Mouse (Mus musculus) urinary bladder, postnatal 36 days (tissue): ENCODE results near the gene Coro2b.

Experiments used
- DNase-seq, 2 experiments: peaks; one replicate each; pipeline ENCODE4 v3.0.0; 2022; ENCODE audit warnings: low spot score in 2 of 2, mixed read lengths in 1 of 2

Gene Coro2b

DNA sequence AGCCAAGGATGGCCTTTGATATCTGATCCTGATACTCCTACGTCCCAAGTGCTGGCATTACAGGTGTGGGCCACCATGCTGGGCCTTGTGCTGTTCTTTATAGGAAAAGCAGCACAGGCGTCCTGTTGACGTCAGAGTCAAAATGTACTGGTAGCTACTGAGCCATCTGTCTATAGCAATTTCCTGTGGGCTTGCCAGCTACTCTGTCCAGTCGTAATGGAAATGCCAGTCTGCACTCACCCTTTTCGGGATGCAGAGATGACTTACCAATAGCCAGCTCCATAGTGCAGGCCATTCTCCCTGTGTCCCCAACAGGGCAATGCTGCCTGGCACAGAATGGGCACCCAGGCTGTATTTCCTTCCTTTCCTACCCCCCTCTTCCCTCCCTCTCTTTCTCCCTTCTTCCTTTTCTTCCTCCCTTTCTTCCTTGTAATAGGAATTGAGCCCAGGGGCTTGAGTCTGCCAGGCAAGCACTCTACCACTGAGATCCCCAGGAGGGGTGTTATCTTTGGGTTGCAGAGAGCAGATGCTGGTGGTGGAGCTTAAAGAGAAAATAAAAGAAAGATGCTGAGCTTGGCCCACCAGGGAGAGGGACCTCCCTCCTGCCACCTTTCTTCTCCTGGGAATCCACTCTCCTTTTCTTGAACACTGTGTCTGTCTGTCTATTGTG, 98.6 kb downstream of the Coro2b start:
- no peak for DNase-seq

DNA sequence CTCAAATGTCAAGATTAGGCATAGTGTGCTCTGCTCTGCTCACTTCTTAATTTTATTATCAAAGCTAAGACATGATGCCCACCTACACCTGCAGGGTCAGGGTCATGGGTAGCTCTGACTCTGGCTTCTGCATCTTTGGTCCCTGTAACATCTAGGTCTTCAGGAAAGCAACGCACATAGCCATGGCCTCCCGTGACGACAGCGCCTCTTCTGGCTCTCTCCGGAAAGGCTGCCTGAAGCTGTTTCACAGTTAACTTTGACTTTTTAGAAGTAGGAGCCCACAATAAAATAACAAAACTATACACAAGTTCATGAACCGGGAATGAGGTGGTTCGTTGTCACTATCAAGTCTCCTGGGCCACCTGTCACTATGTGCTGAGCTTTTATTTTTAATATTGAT, 99.4 kb downstream of the Coro2b start:
- DNase-seq = no peak

DNA sequence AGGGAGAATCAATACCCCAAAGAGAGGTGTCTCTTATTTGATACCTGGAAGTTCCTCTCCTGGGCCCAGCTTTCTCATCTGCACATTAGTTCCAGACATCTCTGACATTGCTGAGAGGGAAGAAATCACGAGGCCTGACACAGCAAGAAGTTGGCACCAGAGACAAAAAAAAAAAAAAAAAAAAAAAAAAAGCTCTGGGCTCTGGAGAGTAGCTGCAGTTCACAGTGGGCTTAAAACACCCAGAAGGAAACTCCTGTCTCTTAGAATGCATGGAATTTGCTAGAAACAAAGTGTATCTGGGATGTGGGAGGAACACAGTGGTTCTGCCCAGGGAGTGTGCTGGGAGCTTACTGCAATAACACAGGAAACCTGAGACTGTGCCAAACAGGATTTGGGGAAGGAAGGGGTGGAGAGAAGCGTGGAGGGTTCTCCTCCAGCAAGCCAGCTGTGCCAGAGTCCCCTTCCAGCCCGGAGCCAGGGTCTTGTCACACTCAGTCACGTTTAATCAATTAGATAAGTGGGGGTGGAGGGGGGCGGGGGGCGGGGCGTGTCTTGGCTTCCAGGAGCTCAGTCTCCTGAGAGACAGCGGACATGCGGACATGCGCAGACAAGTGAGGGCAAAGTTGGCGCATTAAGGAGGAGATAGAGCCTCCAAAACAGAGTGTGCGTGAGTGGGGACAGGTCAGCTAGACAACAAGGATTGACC, 101.1 kb downstream of the Coro2b start:
- DNase-seq = peak; percentile 51 to 77

DNA sequence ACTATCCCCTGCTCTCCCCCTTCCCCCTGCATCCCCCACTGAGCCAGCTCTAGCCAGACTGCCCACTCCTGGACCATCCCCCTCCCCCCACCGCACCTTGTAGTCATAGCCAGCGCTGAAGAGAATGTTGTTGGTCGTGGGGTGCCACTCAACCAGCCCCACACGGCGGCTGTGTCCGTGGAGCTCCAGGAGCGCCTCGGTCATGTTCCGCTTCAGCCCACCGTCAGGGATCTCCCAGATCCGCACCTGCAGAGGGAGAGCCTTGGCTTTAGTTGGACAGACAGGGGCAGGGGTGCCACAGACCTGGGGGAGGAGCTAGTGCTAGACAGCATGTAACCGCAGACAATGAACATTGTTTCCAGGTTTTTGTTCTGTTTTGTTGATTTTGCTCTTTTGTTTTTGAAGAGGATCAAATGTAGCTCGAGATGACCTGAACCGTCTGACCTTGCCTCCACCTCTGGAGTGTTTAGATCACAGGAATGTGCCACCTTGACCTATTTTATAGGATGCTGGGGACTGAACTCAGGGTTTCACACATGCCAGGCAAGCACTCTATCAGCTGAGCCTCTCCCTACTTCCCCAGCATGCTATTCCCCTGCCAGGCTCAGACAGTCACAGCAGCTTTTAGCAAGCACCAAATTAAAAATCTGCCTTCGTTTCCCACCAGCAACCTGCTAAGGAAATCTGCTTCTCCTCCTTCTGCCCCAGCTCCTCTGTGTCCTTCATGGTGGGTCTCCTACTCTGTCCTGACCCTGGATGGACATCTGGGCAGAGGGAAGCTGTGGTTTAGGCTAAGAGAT, 104.4 kb downstream of the Coro2b start:
- no peak for DNase-seq

DNA sequence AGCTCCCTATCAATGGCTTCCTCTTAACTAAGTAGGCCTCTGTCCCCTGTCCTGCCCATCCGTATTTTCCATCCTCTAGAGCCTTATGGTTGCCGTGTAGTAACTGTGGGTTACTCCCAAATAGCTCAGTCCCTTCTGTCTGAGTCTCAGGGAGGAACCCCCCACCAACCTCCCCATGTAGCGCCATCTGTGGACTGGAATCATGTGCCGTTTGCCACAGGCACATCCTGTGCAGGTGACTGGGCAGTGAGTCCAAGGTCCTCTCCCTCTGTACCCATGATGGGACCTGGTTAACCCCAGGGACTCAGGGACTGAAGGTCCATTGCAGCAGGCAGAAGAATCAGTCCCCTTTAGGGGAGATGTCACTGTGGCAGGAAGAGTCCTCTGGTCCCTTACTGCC, 106.1 kb downstream of the Coro2b start:
- DNase-seq = no peak

DNA sequence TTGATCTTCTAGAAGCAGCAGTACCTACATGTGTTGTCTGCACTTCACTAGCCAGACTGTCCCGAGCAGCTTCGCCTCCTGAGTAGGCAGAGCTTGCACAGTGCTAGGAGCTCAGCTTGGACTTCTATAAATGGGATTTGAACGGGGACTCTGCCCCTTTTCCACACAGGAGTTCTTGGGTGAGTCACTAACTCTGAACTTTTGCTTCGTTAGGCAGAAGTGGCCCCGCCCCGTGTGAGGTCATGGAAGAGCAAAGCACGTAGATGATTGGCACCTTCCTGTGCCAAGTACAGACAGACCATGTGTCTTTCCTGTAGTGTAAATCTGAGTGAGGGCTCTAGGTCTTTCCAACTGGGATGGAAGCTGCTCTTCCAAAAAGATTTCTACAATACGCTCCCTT, 109.8 kb downstream of the Coro2b start:
- DNase-seq = peak; percentile 53 to 66

DNA sequence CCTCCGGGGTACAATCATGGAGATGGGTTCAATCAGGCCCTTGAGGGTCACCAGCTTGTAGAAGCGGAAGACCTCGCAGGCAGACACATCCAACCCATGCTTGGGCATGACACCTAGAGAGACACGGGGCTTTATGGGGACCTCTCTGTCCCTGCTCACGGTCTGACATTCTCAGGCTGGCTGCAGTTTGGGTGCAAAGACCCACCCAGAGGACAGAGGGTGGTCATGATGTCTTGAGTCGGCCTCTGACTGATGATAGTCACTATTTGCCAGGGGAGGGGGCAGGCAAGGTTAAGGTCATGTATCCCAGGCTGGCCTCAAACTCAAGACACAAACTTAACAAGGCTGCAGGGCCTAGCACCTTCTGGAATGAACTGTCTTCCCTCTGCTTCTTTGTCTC, 110.3 kb downstream of the Coro2b start:
- DNase-seq = no peak

DNA sequence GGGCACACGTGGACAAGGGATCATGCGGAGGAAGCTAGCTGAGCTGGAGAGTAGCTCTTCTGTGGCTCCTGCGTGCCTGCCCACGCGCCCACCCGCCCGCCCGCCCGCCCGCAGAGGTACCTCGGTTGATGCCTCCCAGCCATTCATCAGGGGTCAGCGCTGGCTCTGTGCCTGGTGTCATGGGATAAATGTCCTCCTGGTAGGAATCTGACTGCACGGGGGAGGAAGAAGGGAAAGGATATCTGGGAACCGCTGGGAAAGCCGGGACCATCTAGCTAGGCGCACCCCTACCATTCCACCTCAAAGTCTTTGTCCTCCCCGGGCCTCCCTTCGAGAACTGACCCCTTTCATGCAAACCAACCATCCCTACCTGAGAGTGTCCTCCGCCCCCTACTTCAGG, 110.8 kb downstream of the Coro2b start:
- no peak for DNase-seq

DNA sequence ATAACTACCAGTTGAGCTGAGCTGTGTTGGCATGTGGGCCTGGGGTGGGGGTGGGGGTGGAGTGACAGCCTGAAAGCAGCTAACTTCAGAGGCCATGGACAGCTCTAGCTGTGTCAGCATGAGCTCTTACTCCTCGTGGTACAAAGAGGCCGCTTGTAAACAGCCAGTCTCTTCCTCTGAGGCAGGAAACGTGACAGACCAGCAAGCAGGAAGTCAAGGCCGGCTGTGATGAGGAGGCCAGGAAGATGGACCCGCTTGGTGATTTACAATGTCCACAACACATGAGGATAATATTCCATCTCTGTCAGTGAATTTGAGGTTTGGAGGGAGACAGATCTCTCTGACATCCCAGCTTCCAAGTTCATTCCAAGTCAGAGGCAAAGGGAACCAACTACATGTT, 111.6 kb downstream of the Coro2b start:
- no peak for DNase-seq

DNA sequence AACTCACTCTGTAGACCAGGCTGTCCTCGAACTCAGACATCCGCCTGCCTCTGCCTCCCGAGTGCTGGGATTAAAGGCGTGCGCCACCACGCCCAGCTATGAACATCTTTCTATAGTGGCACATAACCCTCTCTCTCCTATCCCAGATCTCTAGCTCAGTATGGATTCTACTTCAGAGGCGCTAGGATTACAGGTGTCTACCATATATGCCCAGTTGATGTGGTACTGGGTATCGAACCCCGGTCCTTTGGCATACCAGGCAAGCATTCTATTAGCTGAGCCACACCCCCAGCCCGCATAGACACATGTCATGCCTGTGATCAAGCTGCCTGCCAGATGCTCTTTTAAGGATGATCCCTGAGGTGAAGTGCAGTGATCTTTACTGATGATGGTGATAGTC, 113.0 kb downstream of the Coro2b start:
- no peak for DNase-seq

DNA sequence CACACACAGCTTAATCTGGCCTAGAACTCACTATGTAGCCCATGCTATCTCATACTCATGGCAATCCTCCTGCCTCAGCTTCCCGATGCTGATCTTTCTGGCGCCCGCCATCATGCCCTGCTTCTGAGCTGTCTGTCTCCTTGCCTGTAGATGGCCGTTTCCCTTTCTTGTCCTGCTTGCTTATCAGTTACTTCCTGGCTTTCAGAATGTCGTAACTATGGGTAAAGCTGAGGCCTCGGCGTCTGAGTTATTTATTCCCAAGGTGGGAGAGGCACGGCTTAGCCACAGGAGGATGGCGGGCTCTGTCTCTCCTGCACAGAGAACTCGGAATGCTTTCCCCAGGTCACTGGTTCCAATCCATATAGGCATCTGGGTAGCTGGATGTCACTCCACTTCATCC, 113.9 kb downstream of the Coro2b start:
- no peak for DNase-seq

DNA sequence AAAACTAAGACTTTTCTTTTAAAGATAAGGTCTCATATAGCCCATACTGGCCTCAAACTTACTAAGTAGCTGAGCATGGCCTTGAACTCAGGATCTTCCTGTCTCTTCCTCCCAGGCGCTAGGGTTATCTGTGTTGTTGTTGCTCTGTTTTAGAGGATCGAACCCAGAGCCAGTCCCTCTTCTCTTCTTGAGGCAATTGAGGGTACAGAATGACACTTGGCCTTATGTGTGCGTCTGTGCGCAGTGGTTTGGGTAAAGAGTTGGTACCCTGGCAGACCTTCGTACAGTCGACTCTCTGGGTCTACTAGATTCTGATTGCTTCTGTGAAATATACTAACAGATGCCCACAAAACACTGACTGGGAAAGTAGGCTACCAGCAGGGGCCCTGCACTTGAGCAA, 114.9 kb downstream of the Coro2b start:
- no peak for DNase-seq

DNA sequence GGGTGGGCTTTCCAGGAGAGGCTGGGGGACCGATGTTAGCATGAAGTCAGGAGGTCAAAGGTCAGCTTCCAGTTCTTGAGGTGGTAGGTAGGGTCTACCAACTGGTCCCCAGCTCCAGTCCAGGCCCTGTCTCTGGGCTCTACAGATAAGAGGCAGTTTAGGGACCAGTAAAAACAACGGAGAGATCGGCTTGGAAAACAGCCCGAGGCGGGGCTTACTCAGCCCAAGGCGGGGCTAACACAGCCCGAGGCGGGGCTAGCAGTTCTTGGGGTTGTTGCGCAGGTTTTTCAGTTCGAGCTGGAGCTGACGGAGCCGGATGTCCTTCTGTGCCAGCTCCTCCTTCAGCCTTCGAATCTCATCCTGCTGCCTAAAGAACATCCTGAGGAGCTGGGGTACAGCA, 115.8 kb downstream of the Coro2b start:
- DNase-seq = peak; percentile 88 to 95

DNA sequence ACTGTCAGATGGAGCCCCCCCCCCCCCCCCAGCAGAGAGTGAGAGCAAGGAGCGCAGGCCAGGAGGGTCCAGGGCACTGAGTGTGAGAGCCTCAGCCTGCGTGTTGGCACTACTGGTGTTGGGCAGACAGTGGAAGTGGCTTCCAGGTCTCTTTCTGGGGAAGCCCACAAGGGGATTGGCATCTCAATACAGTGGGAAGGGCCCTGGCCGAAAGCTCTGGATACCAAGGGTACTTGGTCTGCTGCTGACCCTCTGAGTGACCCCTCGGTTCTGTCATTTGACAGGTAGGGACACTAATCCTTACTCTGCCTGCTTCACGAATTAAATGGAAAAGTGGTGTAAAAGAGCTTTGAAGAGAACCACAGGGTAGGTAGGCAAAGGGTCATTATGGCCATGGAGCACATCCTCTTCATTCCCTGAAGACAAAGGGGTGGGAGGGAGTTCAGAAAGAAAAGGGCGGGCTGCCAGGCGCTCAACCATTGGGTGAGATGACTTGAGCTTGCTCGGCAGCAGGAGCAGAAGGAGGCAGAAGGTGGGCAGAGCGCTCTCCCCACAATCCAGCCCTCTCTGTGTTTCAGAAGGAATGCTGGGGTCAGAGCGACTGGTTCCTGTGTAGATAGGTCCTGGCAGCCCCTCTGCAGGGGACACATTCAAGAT, 116.5 kb downstream of the Coro2b start:
- DNase-seq = peak in 1 of 2 experiments; percentile 67

DNA sequence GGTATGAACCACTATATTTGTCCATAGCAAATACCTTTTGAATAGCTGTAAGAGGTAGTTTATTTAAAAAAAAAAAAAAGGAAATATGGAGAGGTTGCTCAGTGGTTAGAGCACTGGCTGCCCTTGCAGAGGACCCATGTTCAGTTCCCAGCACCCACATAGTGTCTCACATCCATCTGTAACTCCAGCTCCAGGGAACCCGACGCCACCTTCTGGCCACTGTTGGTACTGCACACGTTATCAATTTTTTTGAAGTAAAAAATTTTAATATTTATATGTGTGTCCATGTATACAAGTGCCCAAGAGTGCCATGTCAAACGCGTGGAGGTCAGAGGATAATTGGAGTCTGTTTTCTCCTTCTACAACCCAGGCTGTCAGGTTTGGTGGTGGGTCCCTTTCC, 118.1 kb downstream of the Coro2b start:
- no peak for DNase-seq

DNA sequence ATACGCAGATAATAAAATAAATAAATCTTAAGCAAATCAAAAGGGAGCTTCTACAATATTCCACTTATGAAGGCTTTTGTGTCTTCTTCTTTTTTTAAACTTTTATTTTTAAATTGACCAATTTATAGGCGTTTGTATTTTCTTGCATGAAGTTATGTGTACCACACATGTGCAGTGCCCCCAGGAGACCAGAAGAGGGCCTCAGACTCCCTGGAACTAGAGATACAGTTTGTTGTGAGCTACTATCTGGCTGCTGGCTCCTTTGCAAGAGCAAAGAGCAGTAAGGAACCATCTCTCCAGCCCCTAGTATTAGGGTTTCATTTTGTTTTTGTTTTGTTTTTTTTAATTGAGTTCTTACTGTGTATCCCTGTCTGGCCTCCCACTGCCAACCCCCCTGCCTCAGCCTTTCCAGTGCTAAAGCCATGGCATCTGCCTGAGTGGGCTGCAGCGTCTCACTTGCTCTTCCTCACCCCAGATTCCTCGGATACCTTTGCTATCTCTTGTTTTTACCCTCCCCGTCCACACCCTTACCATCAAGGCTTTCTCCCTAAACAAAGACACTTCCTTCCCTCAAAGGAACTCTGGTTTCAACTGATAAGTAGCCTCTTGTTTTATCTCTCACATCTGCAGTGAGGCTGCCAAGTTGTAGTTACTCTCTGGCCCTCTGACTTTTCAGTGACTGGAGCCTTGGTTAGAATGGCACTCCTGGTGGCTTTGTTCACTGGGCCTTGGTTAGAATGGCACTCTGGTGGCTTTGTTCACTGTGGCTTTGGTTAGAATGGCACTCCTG, 129.3 kb downstream of the Coro2b start:
- DNase-seq = no peak

DNA sequence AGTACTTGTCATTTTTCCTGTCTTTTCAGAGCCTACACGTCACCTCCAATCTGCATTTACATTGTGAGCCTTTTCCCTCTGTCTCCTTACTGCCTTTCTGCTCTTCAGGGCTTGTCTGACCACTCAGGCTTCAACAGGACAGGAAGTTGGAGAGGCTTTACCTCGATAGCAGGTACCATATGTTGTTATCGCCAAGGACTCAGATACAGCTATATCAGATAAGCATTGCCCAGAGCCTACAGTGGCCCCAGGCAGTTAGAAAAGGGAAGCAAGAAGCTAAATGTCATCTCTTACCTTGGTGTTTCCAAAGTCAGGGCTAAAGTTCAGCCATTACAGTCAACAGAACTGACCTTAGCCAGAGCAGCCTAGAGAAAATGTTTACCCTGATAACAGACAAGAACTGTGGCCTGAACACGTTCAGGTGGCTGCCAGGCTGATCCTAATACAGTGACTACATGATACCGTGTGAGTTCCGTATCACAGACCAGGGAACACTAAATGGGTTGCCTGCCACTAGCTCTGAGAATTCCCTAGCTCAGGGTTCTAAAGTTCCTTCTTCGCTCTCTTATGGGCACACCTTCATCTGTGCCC, 130.3 kb downstream of the Coro2b start:
- no peak for DNase-seq

DNA sequence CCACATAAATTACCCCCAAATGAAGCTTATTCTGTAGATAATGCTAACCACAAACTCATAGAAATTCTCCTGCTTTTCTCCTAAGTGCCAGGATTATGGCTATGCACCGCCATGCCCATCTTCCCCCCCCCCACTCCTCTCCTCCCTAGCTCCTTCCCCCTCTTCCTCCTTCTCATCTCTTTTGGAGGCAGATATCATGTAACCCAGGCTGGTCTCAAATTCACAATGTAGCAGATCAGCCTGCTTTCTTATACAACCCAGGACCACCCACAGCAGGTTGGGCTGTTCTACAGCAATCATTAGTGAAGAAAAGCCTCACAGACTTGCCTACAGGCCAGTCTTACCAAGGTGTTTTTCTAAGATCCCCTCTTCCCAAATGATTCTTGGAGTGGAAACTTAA, 135.3 kb downstream of the Coro2b start:
- DNase-seq = no peak

DNA sequence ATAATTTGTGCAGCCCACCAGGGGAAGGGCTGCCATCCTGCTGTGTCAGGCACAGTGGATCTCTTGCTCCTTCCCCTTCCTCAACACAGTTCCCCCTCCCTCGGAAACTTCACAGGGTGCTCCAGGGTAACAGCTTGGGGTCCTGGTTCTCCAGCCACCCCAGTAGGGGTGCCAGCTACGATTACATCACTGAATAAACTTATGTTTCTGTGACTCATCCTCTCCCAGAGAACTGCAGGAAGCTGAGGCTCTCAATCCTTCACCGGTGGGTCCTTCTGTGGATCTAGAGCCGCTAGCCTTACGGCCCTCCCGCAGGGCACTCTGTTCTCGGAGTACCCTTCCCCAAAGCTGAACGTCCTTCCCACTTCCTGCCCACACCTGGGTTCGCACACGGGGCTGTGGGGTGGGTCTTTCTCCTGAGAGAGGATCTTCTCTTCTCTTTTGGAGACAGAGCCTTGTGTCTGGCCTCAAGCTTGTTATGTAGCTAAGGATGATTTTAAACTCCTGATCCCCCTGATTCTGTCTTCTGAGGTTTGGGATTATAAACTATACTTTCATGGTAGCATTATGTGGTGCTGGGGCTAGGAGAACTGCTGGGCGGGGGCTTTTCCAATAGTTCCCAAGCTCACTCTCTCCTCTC, 136.2 kb downstream of the Coro2b start:
- DNase-seq = no peak

DNA sequence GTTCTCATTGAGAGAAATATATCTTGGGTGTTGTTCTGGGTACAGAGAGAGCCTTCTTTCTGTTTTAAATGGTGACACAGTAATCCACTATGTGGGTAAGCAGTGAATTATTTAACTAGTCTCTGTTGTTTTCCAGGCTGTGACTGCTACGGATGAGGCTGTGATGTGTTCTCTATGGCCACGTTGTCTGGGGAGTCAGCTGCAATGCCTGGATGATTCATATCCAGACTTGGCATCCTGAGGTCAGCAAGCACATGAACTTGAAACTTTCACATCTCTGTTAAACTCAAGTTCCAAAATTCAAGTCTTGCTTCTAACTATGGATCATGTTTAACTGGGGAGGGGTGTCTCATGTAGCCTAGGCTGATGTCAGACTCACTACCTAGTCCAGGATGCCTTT, 142.7 kb downstream of the Coro2b start:
- no peak for DNase-seq

DNA sequence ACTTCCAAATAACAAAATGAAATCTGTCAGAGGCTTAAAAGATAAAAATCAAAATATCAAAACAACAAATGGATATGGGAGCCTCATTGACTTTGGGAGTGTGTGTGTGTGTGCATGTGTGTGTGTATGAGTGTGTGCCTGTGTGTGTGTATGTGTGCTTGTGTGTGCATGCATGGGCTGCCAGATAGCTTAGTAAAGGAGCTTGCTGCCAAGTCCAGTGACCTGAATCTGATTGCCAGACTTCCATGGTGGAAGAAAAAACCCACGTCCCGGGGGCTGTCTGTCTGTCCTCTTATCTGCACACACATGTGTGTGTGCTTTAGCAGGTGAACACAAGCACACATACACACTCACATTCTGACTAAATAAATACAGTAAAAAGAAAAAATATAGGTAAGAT, 143.3 kb downstream of the Coro2b start:
- DNase-seq = no peak
